Mouse (Mus musculus): ENCODE measurements around the gene Ctsf. TPM values are rescaled to one million over a fixed set of nuclear protein-coding genes. Genes with fewer than 3 reads are reported as not detected.

Gene Ctsf
- total and polyA plus RNA-seq, 3 experiments = not detected

DNA sequence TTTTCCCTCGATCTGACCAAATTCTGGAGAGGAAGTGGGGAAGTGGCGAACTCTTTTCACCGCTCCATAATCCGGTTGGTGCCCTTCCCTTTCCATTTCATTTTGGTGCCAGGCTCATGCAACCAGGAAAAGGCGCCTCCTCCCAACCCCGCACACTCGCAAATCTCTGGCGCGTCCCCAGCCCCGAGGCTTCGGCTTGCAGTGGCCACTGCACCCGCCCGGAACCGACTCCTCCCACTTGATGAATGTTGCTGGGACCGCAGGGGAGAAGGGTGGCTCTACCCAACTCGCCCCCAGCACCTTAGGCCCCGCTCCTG, 44.2 kb upstream of the Ctsf start:
- Histone ChIP-seq H3K4me2 (ENCODE audit: insufficient read depth, low read depth, poor library complexity, severe bottlenecking) (peak overlapping the region; percentile 92; the same call in 1 of the 2 replicates), H3K4me1 (ENCODE audit: control insufficient read depth in 1 of 2, insufficient read depth in 2 of 2) (peaks cover 4 to 28% of the 10 kb centered on the region in 2 experiments; a peak in 3 of 4 replicates), H3K79me2 (replicated peaks; ENCODE audit: control insufficient read depth, extremely low read depth, insufficient read depth, poor library complexity, severe bottlenecking) (peaks cover 56% of the 10 kb centered on the region), H3K4me3 (replicated peaks in 1 of 3; ENCODE audit: low read depth in 2 of 3, low read length in 2 of 3, poor library complexity in 1 of 3) (peak overlapping the region; percentile 74 to 88 (median 88)), H3K36me3 (replicated peaks in 1 of 2; ENCODE audit: control insufficient read depth in 1 of 2, insufficient read depth in 1 of 2, low read length in 1 of 2) (peaks cover 0 to 20% of the 10 kb centered on the region in 2 experiments), H3K9me3 (replicated peaks; ENCODE audit: low read length) (peaks cover 7% of the 10 kb centered on the region), H3K27me3 (replicated peaks) (no peaks in the 10 kb centered on the region), H3K27ac (ENCODE audit: insufficient read depth, low read depth) (peak overlapping the region; percentile 84; the same call in 1 of the 2 replicates), H3K9ac (ENCODE audit: insufficient read depth, low read depth) (peak overlapping the region; percentile 64)
- dilution Hi-C loops (cut with MboI; ENCODE audit: extremely low pct_ligation_motif_present, extremely low pct_unique_long_range_greater_than_20kb, low sequenced_read_pairs) = no loop called here
- DNase-seq (ENCODE audit: extremely low read depth) = no peak
- in situ Hi-C loops (cut with MboI; ENCODE audit: low pct_ligation_motif_present, low pct_unique_long_range_greater_than_20kb, low sequenced_read_pairs) = no loop called here
- TF ChIP-seq USF2 (conservative IDR thresholded peaks at IDR 0.05; ENCODE audit: low read depth, low read length) = no peak
- 0 out of 2 replicates have a peak, but pooled peaks have one; percentile 6 for TF ChIP-seq SIN3A (IDR thresholded peaks at IDR 0.05; ENCODE audit: low read length)

- H3K9ac ChIP-seq (ENCODE audit: insufficient read depth, low read depth) = peak within 1 kb of the TSS; percentile 86
- H3K4me1 ChIP-seq (ENCODE audit: control insufficient read depth in 1 of 2, insufficient read depth in 2 of 2) = peaks cover 4 to 24% of the 10 kb centered on the region in 2 experiments; a peak in 3 of 4 replicates
- peak; percentile 99 for DNase-seq (ENCODE audit: extremely low read depth)
- in situ Hi-C loops (cut with MboI; ENCODE audit: low pct_ligation_motif_present, low pct_unique_long_range_greater_than_20kb, low sequenced_read_pairs) = no loop called here
- H3K9me3 ChIP-seq (replicated peaks; ENCODE audit: low read length) = peaks cover 7% of the 10 kb centered on the region
- TF ChIP-seq ELF1 (IDR thresholded peaks at IDR 0.05; ENCODE audit: low read depth, low read length) (peak; percentile 55), UBTF (IDR thresholded peaks at IDR 0.05; ENCODE audit: low read depth, low read length) (peak; percentile 92), TCF12 (IDR thresholded peaks at IDR 0.05; ENCODE audit: low read depth, low read length) (peak; percentile 88), MXI1 (IDR thresholded peaks at IDR 0.05; ENCODE audit: low read depth, low read length) (peak; percentile 84), TBP (conservative IDR thresholded peaks at IDR 0.05; ENCODE audit: low read depth, low read length) (peak; percentile 74; the same call in 1 of the 2 replicates), ZMIZ1 (IDR thresholded peaks at IDR 0.05; ENCODE audit: low read depth, low read length) (peak; percentile 96), IRF4 (IDR thresholded peaks at IDR 0.05; ENCODE audit: low read depth, low read length) (no peak; the same call in 1 of the 2 replicates), BHLHE40 (IDR thresholded peaks at IDR 0.05; ENCODE audit: low read depth, low read length) (0 out of 2 replicates have a peak, but pooled peaks have one; percentile 15), CHD2 (IDR thresholded peaks at IDR 0.05; ENCODE audit: low read length) (peak; percentile 87), USF1 (IDR thresholded peaks at IDR 0.05; ENCODE audit: low read depth, low read length) (no peak), HCFC1 (IDR thresholded peaks at IDR 0.05; ENCODE audit: low read depth, low read length) (peak; percentile 68), GABPA (IDR thresholded peaks at IDR 0.05; ENCODE audit: insufficient replicate concordance, low read depth, low read length) (no peak), USF2 (conservative IDR thresholded peaks at IDR 0.05; ENCODE audit: low read depth, low read length) (no peak), NRF1 (IDR thresholded peaks at IDR 0.05; ENCODE audit: low read depth, low read length) (peak; percentile 89), EP300 (IDR thresholded peaks at IDR 0.05; ENCODE audit: low read length) (no peak), JUND (conservative IDR thresholded peaks at IDR 0.05; ENCODE audit: low read depth, low read length) (no peak), ZC3H11A (IDR thresholded peaks at IDR 0.05; ENCODE audit: low read depth, low read length) (no peak), E2F4 (IDR thresholded peaks at IDR 0.05; ENCODE audit: insufficient replicate concordance, low read depth, low read length) (0 out of 2 replicates have a peak, but pooled peaks have one; percentile 47), MAX (IDR thresholded peaks at IDR 0.05; ENCODE audit: low read length) (peak; percentile 94), MAZ (IDR thresholded peaks at IDR 0.05; ENCODE audit: low read depth, low read length) (peak; percentile 73; the same call in 1 of the 2 replicates), KAT2A (IDR thresholded peaks at IDR 0.05; ENCODE audit: insufficient replicate concordance, low read length) (0 out of 2 replicates have a peak, but pooled peaks have one; percentile 53), POLR2A (IDR thresholded peaks at IDR 0.05; ENCODE audit: low read depth, low read length) (peak; percentile 99), RCOR1 (conservative IDR thresholded peaks at IDR 0.05; ENCODE audit: low read depth, low read length) (no peak), POLR2AphosphoS2 (IDR thresholded peaks at IDR 0.05; ENCODE audit: low read depth, low read length) (peak; percentile 98), NELFE (IDR thresholded peaks at IDR 0.05; ENCODE audit: low read depth, low read length) (peak; percentile 99), MYC (IDR thresholded peaks at IDR 0.05; ENCODE audit: low read depth, low read length) (peak; percentile 65; the same call in 1 of the 2 replicates), PAX5 (IDR thresholded peaks at IDR 0.05; ENCODE audit: low read length) (no peak), SIN3A (IDR thresholded peaks at IDR 0.05; ENCODE audit: low read length) (peak; percentile 72), ZKSCAN1 (IDR thresholded peaks at IDR 0.05; ENCODE audit: borderline replicate concordance, low read depth, low read length) (no peak), CTCF (conservative IDR thresholded peaks at IDR 0.05 in 1 of 2, IDR thresholded peaks at IDR 0.05 in 1 of 2; ENCODE audit: low read depth in 2 of 2, low read length in 2 of 2) (no peak)
- H3K36me3 ChIP-seq (replicated peaks in 1 of 2; ENCODE audit: control insufficient read depth in 1 of 2, insufficient read depth in 1 of 2, low read length in 1 of 2) = peaks cover 0 to 15% of the 10 kb centered on the region in 2 experiments
- H3K27me3 ChIP-seq (replicated peaks) = no peaks in the 10 kb centered on the region
- H3K27ac ChIP-seq (ENCODE audit: insufficient read depth, low read depth) = peak within 1 kb of the TSS; percentile 84
- peaks cover 50% of the 10 kb centered on the region for H3K79me2 ChIP-seq (replicated peaks; ENCODE audit: control insufficient read depth, extremely low read depth, insufficient read depth, poor library complexity, severe bottlenecking)
- dilution Hi-C loops (cut with MboI; ENCODE audit: extremely low pct_ligation_motif_present, extremely low pct_unique_long_range_greater_than_20kb, low sequenced_read_pairs) = no loop called here
- H3K4me2 ChIP-seq (ENCODE audit: insufficient read depth, low read depth, poor library complexity, severe bottlenecking) = peak within 1 kb of the TSS; percentile 92
- peak within 1 kb of the TSS; percentile 74 to 88 (median 88) for H3K4me3 ChIP-seq (replicated peaks in 1 of 3; ENCODE audit: low read depth in 2 of 3, low read length in 2 of 3, poor library complexity in 1 of 3)
These were observed 43.6 kb upstream of the Ctsf start, which contains the start of the genes Gm21992 and Rbm14 for GRCm38 (mm10) chr19:4811063-4811908. TSS of gene Gm21992 (minus strand) at chr19:4811612. TSS of gene Rbm14 (minus strand) at chr19:4811634.

Data from CH12.LX (cell line).